Mouse (Mus musculus): ENCODE measurements around the gene Lmf1.

GRCm38 (mm10) chr17:25709994-25710393, 131.1 kb downstream of the Lmf1 start:
- TF ChIP-seq POLR2A (IDR thresholded peaks at IDR 0.05; ENCODE audit: insufficient read depth, low read depth, low read length) (no peak), CTCF (IDR thresholded peaks at IDR 0.05) (no peak), EP300 (IDR thresholded peaks at IDR 0.05; ENCODE audit: insufficient read depth, low read depth, low read length) (no peak)

Data from heart, adult 2 months (tissue).